Mouse (Mus musculus): ENCODE data around the gene Hdac4.

GRCm38 (mm10) chr1:92139001-92139400 is 56.5 kb downstream of the Hdac4 start:
- TF ChIP-seq MAX (IDR thresholded peaks at IDR 0.05; ENCODE audit: low read depth) (no peak), POLR2A (IDR thresholded peaks at IDR 0.05; ENCODE audit: insufficient read length, low read depth) (no peak), USF1 (IDR thresholded peaks at IDR 0.05; ENCODE audit: low read depth) (no peak), REST (IDR thresholded peaks at IDR 0.05; ENCODE audit: insufficient read depth, insufficient read length) (no peak), MYOD1 (IDR thresholded peaks at IDR 0.05; ENCODE audit: control insufficient read depth in 1 of 3, insufficient read length in 2 of 3, low read depth in 2 of 3) (no peak), E2F4 (IDR thresholded peaks at IDR 0.05; ENCODE audit: insufficient read depth) (no peak), TCF12 (IDR thresholded peaks at IDR 0.05; ENCODE audit: insufficient read depth, poor library complexity, severe bottlenecking) (no peak), TCF3 (IDR thresholded peaks at IDR 0.05; ENCODE audit: insufficient read length, low read depth) (no peak), MYOG (IDR thresholded peaks at IDR 0.05; ENCODE audit: control insufficient read depth in 1 of 3, insufficient read depth in 1 of 3, insufficient read length in 2 of 3, low read depth in 2 of 3) (no peak), POLR2AphosphoS2 (IDR thresholded peaks at IDR 0.05; ENCODE audit: insufficient read length, low read depth) (no peak), SRF (IDR thresholded peaks at IDR 0.05; ENCODE audit: control insufficient read depth, insufficient read length, low read depth) (no peak)

All from myocyte (in vitro differentiated cells).